Mouse (Mus musculus) kidney, embryonic 15.5 days (tissue): ENCODE measurements at regions not wholly inside any gene's neighbourhood (a gene's known extent, or its start where the extent isn't known, plus 50 kb on each side); places are given as distances from the start of the nearest gene placed in this dataset.

Source experiments
- ATAC-seq: fragments of 200-750 bp; cut with Nextera tagmentation; replicated peaks from 2 replicates; pipeline ENCODE4 v1.8.0; 2017; ENCODE audit warnings: moderate TSS enrichment; ENCODE audit not compliant: low FRiP score
- H3K27ac ChIP-seq: fragments of 300-500 bp; sonication (generic); 2 replicates; pipeline ENCODE4 v1.5.1; 2015; ENCODE audit warnings: mild to moderate bottlenecking, inconsistent platforms
- H3K27me3 ChIP-seq: fragments of 300-500 bp; sonication (generic); 2 replicates; pipeline ENCODE4 v1.6.1; 2015; ENCODE audit warnings: inconsistent platforms
- H3K36me3 ChIP-seq: fragments of 300-500 bp; sonication (generic); 2 replicates; pipeline ENCODE4 v1.6.1; 2015; ENCODE audit warnings: inconsistent platforms
- H3K4me1 ChIP-seq: fragments of 300-500 bp; sonication (generic); 2 replicates; pipeline ENCODE4 v1.6.1; 2015; ENCODE audit warnings: inconsistent platforms
- H3K4me2 ChIP-seq: fragments of 300-500 bp; sonication (generic); 2 replicates; pipeline ENCODE4 v1.6.1; 2015; ENCODE audit warnings: moderate library complexity, mild to moderate bottlenecking, inconsistent platforms
- H3K4me3 ChIP-seq: fragments of 300-500 bp; sonication (generic); replicated peaks from 2 replicates; pipeline ENCODE4 v1.5.1; 2015; ENCODE audit warnings: mild to moderate bottlenecking, inconsistent platforms
- H3K9ac ChIP-seq: fragments of 300-500 bp; sonication (generic); 2 replicates; pipeline ENCODE4 v1.6.1; 2015; ENCODE audit warnings: mild to moderate bottlenecking, inconsistent platforms
- H3K9me3 ChIP-seq: fragments of 300-500 bp; sonication (generic); replicated peaks from 2 replicates; pipeline ENCODE4 v1.6.1; 2016; ENCODE audit warnings: inconsistent platforms
- WGBS: fragments of 180-500 bp; shearing (Covaris S2); methylation state at CpG from one replicate; pipeline ENCODE4 v1.1.7; 2015; ENCODE audit warnings: mixed read lengths; 5-methylcytosine and 5-hydroxymethylcytosine counted together

GRCm38 (mm10) chr13:101915948-101916594 lies 148.1 kb upstream of the Pik3r1 start:
- no peaks in the 10 kb centered on the region for H3K27me3 ChIP-seq
- H3K36me3 ChIP-seq = no peaks in the 10 kb centered on the region
- H3K9me3 ChIP-seq = no peaks in the 10 kb centered on the region
- no peak overlapping the region for H3K27ac ChIP-seq
- H3K4me3 ChIP-seq = no peak overlapping the region
- no peak overlapping the region for H3K9ac ChIP-seq
- H3K4me2 ChIP-seq = no peak overlapping the region
- 76% methylated on average over 6 of the region's 6 CpGs for WGBS
- ATAC-seq = no peak
- peaks cover 15% of the 10 kb centered on the region; the same call in 1 of the 2 replicates for H3K4me1 ChIP-seq

- Histone ChIP-seq H3K4me1 (peaks cover 15% of the 10 kb centered on the region; the same call in 1 of the 2 replicates), H3K9ac (no peak overlapping the region), H3K4me3 (no peak overlapping the region), H3K36me3 (no peaks in the 10 kb centered on the region), H3K4me2 (no peak overlapping the region), H3K27ac (no peak overlapping the region), H3K9me3 (no peaks in the 10 kb centered on the region), H3K27me3 (no peaks in the 10 kb centered on the region)
- WGBS = 75% methylated on average over 5 of the region's 5 CpGs
- ATAC-seq = no peak
Observed at GRCm38 (mm10) chr13:101916876-101917275, 148.9 kb upstream of the Pik3r1 start.

- WGBS = 74% methylated on average over 3 of the region's 3 CpGs
- Histone ChIP-seq H3K36me3 (no peaks in the 10 kb centered on the region), H3K4me3 (no peak overlapping the region), H3K27me3 (no peaks in the 10 kb centered on the region), H3K9ac (no peak overlapping the region), H3K9me3 (no peaks in the 10 kb centered on the region), H3K4me1 (peaks cover 15% of the 10 kb centered on the region; the same call in 1 of the 2 replicates), H3K27ac (0 out of 2 replicates have a peak overlapping the region, but pooled peaks have one; percentile 37), H3K4me2 (no peak overlapping the region)
- ATAC-seq = no peak
Observed at GRCm38 (mm10) chr13:101918185-101918584, 150.2 kb upstream of the Pik3r1 start.

- 55% methylated on average over 5 of the region's 5 CpGs for WGBS
- peak overlapping the region; percentile 37 for H3K27ac ChIP-seq
- ATAC-seq = no peak
Observed at GRCm38 (mm10) chr13:101919266-101919665, 151.2 kb upstream of the Pik3r1 start.

GRCm38 (mm10) chr13:101920384-101920783 lies 152.4 kb upstream of the Pik3r1 start:
- Histone ChIP-seq H3K9ac (no peak overlapping the region), H3K27ac (no peak overlapping the region), H3K9me3 (no peaks in the 10 kb centered on the region), H3K36me3 (no peaks in the 10 kb centered on the region), H3K4me1 (0 out of 2 replicates have a peak, but pooled peaks cover 6% of the 10 kb centered on the region), H3K27me3 (no peaks in the 10 kb centered on the region), H3K4me3 (no peak overlapping the region), H3K4me2 (no peak overlapping the region)
- WGBS = 63% methylated on average over 3 of the region's 3 CpGs
- no peak for ATAC-seq

More at GRCm38 (mm10) chr13:101919266-101919665, 151.2 kb upstream of the Pik3r1 start:
- peaks cover 15% of the 10 kb centered on the region; the same call in 1 of the 2 replicates for H3K4me1 ChIP-seq
- H3K9ac ChIP-seq = no peak overlapping the region
- no peak overlapping the region for H3K4me2 ChIP-seq
- no peaks in the 10 kb centered on the region for H3K36me3 ChIP-seq
- no peak overlapping the region for H3K4me3 ChIP-seq
- H3K27me3 ChIP-seq = no peaks in the 10 kb centered on the region
- H3K9me3 ChIP-seq = no peaks in the 10 kb centered on the region

- 94% methylated on average over 2 of the region's 2 CpGs for WGBS
- Histone ChIP-seq H3K9ac (no peak overlapping the region), H3K9me3 (no peaks in the 10 kb centered on the region), H3K36me3 (no peaks in the 10 kb centered on the region), H3K27ac (no peak overlapping the region), H3K4me2 (no peak overlapping the region), H3K27me3 (no peaks in the 10 kb centered on the region), H3K4me1 (no peaks in the 10 kb centered on the region), H3K4me3 (no peak overlapping the region)
- no peak for ATAC-seq
Observed at GRCm38 (mm10) chr13:101924637-101925036, 156.6 kb upstream of the Pik3r1 start.

GRCm38 (mm10) chr13:101931264-101931663 lies 163.2 kb upstream of the Pik3r1 start:
- ATAC-seq = no peak
- H3K4me3 ChIP-seq = no peak overlapping the region
- H3K9me3 ChIP-seq = no peaks in the 10 kb centered on the region
- no peaks in the 10 kb centered on the region for H3K27me3 ChIP-seq
- WGBS = 95% methylated on average over 4 of the region's 4 CpGs
- no peaks in the 10 kb centered on the region for H3K36me3 ChIP-seq
- H3K9ac ChIP-seq = no peak overlapping the region
- no peak overlapping the region for H3K27ac ChIP-seq
- no peak overlapping the region for H3K4me2 ChIP-seq
- H3K4me1 ChIP-seq = no peaks in the 10 kb centered on the region

GRCm38 (mm10) chr13:101931882-101932281 lies 163.9 kb upstream of the Pik3r1 start:
- no peak for ATAC-seq
- no peak overlapping the region for H3K4me3 ChIP-seq
- H3K4me1 ChIP-seq = no peaks in the 10 kb centered on the region
- no peak overlapping the region for H3K27ac ChIP-seq
- no peak overlapping the region for H3K4me2 ChIP-seq
- no peak overlapping the region for H3K9ac ChIP-seq
- no peaks in the 10 kb centered on the region for H3K9me3 ChIP-seq
- no peaks in the 10 kb centered on the region for H3K27me3 ChIP-seq
- WGBS = 53% methylated on average over 1 of the region's 1 CpGs
- no peaks in the 10 kb centered on the region for H3K36me3 ChIP-seq

GRCm38 (mm10) chr13:101935843-101936242 lies 167.8 kb upstream of the Pik3r1 start:
- Histone ChIP-seq H3K9me3 (0 out of 2 replicates have a peak, but pooled peaks cover 3% of the 10 kb centered on the region), H3K4me2 (no peak overlapping the region), H3K27me3 (no peaks in the 10 kb centered on the region), H3K9ac (no peak overlapping the region), H3K36me3 (no peaks in the 10 kb centered on the region), H3K4me3 (no peak overlapping the region), H3K4me1 (no peaks in the 10 kb centered on the region), H3K27ac (no peak overlapping the region)
- no peak for ATAC-seq
- 37% methylated on average over 4 of the region's 4 CpGs for WGBS

- no peaks in the 10 kb centered on the region for H3K9me3 ChIP-seq
- H3K36me3 ChIP-seq = no peaks in the 10 kb centered on the region
- 82% methylated on average over 3 of the region's 3 CpGs for WGBS
- H3K4me3 ChIP-seq = no peak overlapping the region
- H3K4me2 ChIP-seq = no peak overlapping the region
- H3K27me3 ChIP-seq = no peaks in the 10 kb centered on the region
- no peak overlapping the region for H3K9ac ChIP-seq
- no peaks in the 10 kb centered on the region for H3K4me1 ChIP-seq
- no peak for ATAC-seq
- H3K27ac ChIP-seq = no peak overlapping the region
Observed at GRCm38 (mm10) chr13:101954521-101954920, 186.5 kb upstream of the Pik3r1 start.

GRCm38 (mm10) chr13:101955806-101956418 lies 187.9 kb upstream of the Pik3r1 start:
- Histone ChIP-seq H3K4me3 (no peak overlapping the region), H3K4me1 (no peaks in the 10 kb centered on the region), H3K36me3 (no peaks in the 10 kb centered on the region), H3K9ac (no peak overlapping the region), H3K27ac (no peak overlapping the region), H3K4me2 (no peak overlapping the region), H3K9me3 (no peaks in the 10 kb centered on the region), H3K27me3 (no peaks in the 10 kb centered on the region)
- ATAC-seq = no peak
- WGBS = 68% methylated on average over 7 of the region's 7 CpGs

GRCm38 (mm10) chr13:101957782-101958181 lies 189.8 kb upstream of the Pik3r1 start:
- no peaks in the 10 kb centered on the region for H3K36me3 ChIP-seq
- H3K4me2 ChIP-seq = no peak overlapping the region
- H3K27ac ChIP-seq = no peak overlapping the region
- 61% methylated on average over 4 of the region's 4 CpGs for WGBS
- H3K9me3 ChIP-seq = no peaks in the 10 kb centered on the region
- H3K4me3 ChIP-seq = no peak overlapping the region
- no peak overlapping the region for H3K9ac ChIP-seq
- no peak for ATAC-seq
- H3K4me1 ChIP-seq = no peaks in the 10 kb centered on the region
- no peaks in the 10 kb centered on the region for H3K27me3 ChIP-seq
